Mouse (Mus musculus) kidney, postnatal 25 days (tissue): ENCODE results near the gene Gm9.
"Not testable (repeated sequence)": the region's sequence is repeated elsewhere in the genome, so short reads cannot be mapped to it uniquely, and the experiment has no call there.

Experiments used
- DNase-seq, 2 experiments: peaks; one replicate each; pipeline ENCODE4 v3.0.0; 2021; ENCODE audit warnings: mixed read lengths in 2 of 2

The Gm9 gene

GRCm38 (mm10) chrX:37210941-37211340 lies at the start of gene Gm9:
TSS of gene Gm9 (minus strand) at chrX:37211041.
- no peak for DNase-seq

- DNase-seq: not testable (repeated sequence)
Observed at GRCm38 (mm10) chrX:37249619-37250018, 38.8 kb upstream of the Gm9 start, which contains the start of gene Rhox3a. TSS of gene Rhox3a (plus strand) at chrX:37249919.

GRCm38 (mm10) chrX:37244676-37245075 lies 33.8 kb upstream of the Gm9 start, which contains the start of gene Rhox2a:
TSS of gene Rhox2a (plus strand) at chrX:37244976.
- not testable (repeated sequence) for DNase-seq

GRCm38 (mm10) chrX:37222158-37222557 lies 11.3 kb upstream of the Gm9 start, which contains the start of gene Rhox1:
TSS of gene Rhox1 (minus strand) at chrX:37222258.
- DNase-seq: not testable (repeated sequence)

- DNase-seq: no peak
Observed at GRCm38 (mm10) chrX:37198676-37199075, 12.2 kb downstream of the Gm9 start.

GRCm38 (mm10) chrX:37191744-37192379 lies 19.0 kb downstream of the Gm9 start:
- DNase-seq: peak in 1 of 2 experiments; percentile 40

GRCm38 (mm10) chrX:37191105-37191743 lies 19.6 kb downstream of the Gm9 start, which contains the start of the genes Ndufa1 and Rnf113a1:
TSS of gene Ndufa1 (minus strand) at chrX:37191163.
TSS of gene Rnf113a1 (plus strand) at chrX:37191245.
- peak; percentile 87 to 93 for DNase-seq

GRCm38 (mm10) chrX:37190755-37191104 lies 20.1 kb downstream of the Gm9 start:
- DNase-seq: peak in 1 of 2 experiments; percentile 1

- not testable (repeated sequence) for DNase-seq
Observed at GRCm38 (mm10) chrX:37184401-37184800, 26.4 kb downstream of the Gm9 start.

GRCm38 (mm10) chrX:37168742-37169141 lies 42.1 kb downstream of the Gm9 start, which contains the start of gene Akap14:
TSS of gene Akap14 (minus strand) at chrX:37168842.
- no peak for DNase-seq

GRCm38 (mm10) chrX:37167085-37167484 lies 43.8 kb downstream of the Gm9 start:
- DNase-seq: peak in 1 of 2 experiments; percentile 59

GRCm38 (mm10) chrX:37163115-37163514 lies 47.7 kb downstream of the Gm9 start:
- no peak for DNase-seq

GRCm38 (mm10) chrX:37161169-37161568 lies 49.7 kb downstream of the Gm9 start:
- DNase-seq: no peak
